Mouse (Mus musculus) left cerebral cortex, adult 18-20 months (tissue): ENCODE measurements at regions not wholly inside any gene's neighbourhood (a gene's known extent, or its start where the extent isn't known, plus 50 kb on each side); places are given as distances from the start of the nearest gene placed in this dataset.

Experiments
- DNase-seq, 2 experiments: peaks; one replicate each; pipeline ENCODE4 v3.0.0; 2021 to 2022; ENCODE audit warnings: low spot score in 2 of 2, mixed read lengths in 1 of 2

DNA sequence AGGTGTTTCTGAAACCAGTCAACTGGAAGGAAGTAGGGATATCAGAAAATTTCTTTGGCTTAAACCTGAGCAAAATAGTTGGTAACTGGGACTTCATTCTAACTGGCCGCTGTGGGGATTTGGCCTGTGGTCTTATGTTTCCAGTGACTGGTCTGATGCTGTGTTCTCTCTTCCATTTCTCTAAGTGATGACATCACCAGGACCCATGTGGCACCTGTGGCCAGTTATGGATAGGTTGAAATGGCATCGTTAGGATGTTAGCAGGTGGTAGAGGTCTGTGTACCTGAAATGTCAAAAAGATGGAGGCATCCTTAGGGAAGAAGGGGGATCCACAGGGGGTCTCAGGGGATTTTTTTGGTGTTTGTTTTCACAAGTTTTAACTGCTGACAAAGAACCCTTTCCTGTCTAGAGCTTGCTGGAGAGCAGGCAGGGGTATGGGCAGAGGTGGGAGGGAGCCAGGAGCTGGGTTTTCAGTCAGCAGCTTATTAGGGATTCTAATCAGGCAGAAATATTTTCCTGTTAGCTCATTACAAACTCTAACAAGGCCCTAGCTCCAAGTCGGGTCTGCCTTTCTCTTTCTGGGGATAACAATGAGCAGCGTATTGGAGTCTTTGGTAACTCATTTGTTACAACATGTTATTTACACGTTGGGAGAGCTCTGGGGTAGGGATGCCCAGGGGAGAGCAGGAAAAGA is 170.2 kb downstream of the Adck1 start:
- no peak for DNase-seq

- DNase-seq, result no peak
Observed at GRCm38 (mm10) chr12:88532261-88532973, 172.1 kb downstream of the Adck1 start.

GRCm38 (mm10) chr12:88551856-88552255 is 170.8 kb upstream of the Nrxn3 start:
- no peak for DNase-seq

DNA sequence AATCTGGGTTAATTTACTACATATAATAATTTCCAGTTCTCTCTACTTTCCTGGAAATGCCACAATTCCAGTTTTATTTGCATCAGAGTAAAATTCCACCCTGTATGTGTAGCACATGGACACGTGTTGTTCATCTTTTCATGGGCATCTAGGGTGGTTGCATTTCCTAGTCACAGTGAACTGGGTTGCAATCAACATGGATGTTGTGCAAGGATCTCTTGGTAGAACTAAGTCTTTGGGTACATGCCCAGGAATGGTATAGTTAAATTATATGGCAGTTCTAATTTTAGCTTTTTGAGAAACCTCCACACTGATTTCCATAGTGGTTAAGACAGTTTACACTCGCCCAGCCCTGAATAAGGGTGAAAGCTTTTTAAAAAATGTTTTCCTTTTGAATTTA is 167.2 kb upstream of the Nrxn3 start:
- DNase-seq, result no peak

- no peak for DNase-seq
Observed at GRCm38 (mm10) chr12:88558036-88558435, 164.6 kb upstream of the Nrxn3 start.

DNA sequence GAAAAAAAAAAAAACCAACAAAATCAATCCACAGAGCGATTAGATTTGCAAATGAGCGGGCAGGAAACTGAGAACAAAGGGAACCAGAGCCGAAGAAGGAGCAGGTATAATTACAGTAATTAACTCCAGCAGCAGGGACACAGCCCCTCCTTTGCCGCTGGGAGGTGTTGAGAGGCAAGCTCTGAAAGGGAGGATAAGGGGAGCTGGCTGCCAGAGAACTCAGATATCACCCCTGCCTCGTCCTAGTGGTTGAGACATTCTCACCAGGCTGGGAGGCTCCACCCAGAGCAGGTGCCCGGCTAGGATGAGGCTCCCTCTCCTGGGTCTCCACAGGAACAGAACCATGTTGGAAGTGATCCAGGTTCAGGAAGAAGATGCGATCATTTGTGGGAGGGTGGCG is 142.7 kb upstream of the Nrxn3 start:
- DNase-seq, result peak; percentile 5 to 19

- no peak for DNase-seq
Observed at GRCm38 (mm10) chr12:88605939-88606338, 116.7 kb upstream of the Nrxn3 start.

- no peak for DNase-seq
Observed at GRCm38 (mm10) chr12:88620084-88620483, 102.6 kb upstream of the Nrxn3 start.

DNA sequence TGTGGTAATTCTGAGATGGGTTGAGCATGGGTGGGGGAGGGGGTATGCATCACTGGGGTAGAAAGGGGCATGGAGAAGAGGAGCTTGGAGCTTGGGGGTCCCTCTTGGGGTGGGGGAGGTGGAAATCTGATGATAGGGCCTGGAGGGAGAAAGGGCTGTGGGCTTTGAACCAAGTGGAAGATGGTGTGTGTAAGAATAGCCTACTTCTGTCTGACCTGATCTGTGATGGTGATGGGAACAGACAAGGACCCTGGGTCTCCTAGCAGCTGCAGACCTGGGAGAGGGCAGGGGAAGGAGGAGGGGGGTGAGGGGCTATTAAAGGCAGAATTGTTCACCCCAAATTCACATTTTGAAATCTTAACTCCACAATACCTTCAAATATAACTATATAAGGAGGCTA is 78.4 kb upstream of the Nrxn3 start:
- DNase-seq, result no peak

- no peak for DNase-seq
Observed at GRCm38 (mm10) chr12:88652001-88652719, 70.5 kb upstream of the Nrxn3 start.
